In the genomic region with DNA sequence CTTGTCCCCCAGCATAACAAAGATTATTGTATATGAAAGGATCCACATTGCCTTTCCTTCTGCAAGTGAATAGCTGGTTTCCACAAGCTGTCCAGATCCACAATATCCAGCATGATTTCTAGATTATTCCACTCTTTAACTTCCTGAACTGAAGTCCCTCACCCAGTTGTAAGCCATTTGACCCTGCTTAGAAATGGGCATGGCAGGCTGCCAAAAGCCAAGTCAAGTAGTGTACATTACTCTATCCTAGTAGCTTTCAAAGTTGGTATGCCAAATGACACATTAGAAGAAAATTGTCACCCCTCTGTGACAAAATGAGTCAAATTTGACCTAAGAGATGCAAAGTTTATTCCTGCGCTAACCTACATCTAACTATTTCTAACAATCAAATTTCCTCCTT, we compare ENCODE assay signal across 32 mouse cellular contexts.
DNase-seq lines count a peak whose midpoint lies in the region; ATAC-seq and TF ChIP-seq lines count a peak whose summit lies in the region.
"Had no signal": no experiment of that assay in that cellular context is flagged by ENCODE, and none has a peak within 500 bp of the region (broad histone marks: within the 10 kb centered on the region; RNA-seq: fewer than 3 reads in every experiment).

No protein-coding gene starts in this region.

- TF ChIP-seq POLR2A in kidney, adult 2 months (IDR thresholded peaks at IDR 0.05; ENCODE audit: low read depth, low read length), result no peak

- DNase-seq in kidney, postnatal 4 days, result peak; percentile 3 to 11
- DNase-seq in kidney, adult 2 months, result no peak
- peak; percentile 42 to 54 for DNase-seq in lung, adult 18-20 months
- peak; percentile 19 for DNase-seq in lung, postnatal 10 days
- DNase-seq in stomach, postnatal 0 days (ENCODE audit: low spot score), result peak; percentile 18
- DNase-seq in left cerebral cortex, postnatal 14 days (ENCODE audit: low spot score in 2 of 2), result no peak
- DNase-seq in B cell, adult 2 months, result no peak
- DNase-seq: adrenal gland, adult 8-10 months; cerebellum, adult 11 months; cerebellum, adult 9-10 months; cerebellum, postnatal 36 days; gastrocnemius, postnatal 14 days; heart, adult 11 months; layer of hippocampus, adult 9-11 months; midbrain, embryonic 14.5 days; retina, postnatal 1 day; right cerebral cortex, postnatal 14 days; thymus, postnatal 36 days had no signal

- H3K4me2 ChIP-seq in stomach, postnatal 0 days (replicated peaks; ENCODE audit: low read depth), result no peak overlapping the region
- H3K4me2 ChIP-seq: forebrain, embryonic 13.5 days; heart, embryonic 15.5 days; hindbrain, embryonic 13.5 days; limb, embryonic 15.5 days; neural tube, embryonic 15.5 days; stomach, embryonic 15.5 days had no signal

- H3K9ac ChIP-seq in stomach, postnatal 0 days (ENCODE audit: low read length), result no peak overlapping the region
- H3K9ac ChIP-seq: forebrain, embryonic 13.5 days; heart, embryonic 15.5 days; hindbrain, embryonic 13.5 days; limb, embryonic 15.5 days; liver, embryonic 14.5 days; neural tube, embryonic 15.5 days; stomach, embryonic 15.5 days had no signal

- intact Hi-C loops in left cerebral cortex, postnatal 14 days (cut with DNase I), result no loop called here

- TF ChIP-seq EP300 in stomach, postnatal 0 days (optimal IDR thresholded peaks at IDR 0.05), result no peak

- TF ChIP-seq CTCF in kidney, adult 2 months (conservative IDR thresholded peaks at IDR 0.05; ENCODE audit: insufficient read depth, insufficient read length, low read depth, low read length), result no peak
- TF ChIP-seq CTCF in stomach, postnatal 0 days (IDR thresholded peaks at IDR 0.05; ENCODE audit: low read depth), result no peak

- no peaks in the 10 kb centered on the region for H3K27me3 ChIP-seq in kidney, adult 2 months (replicated peaks; ENCODE audit: control insufficient read depth, insufficient read depth, low read length)
- no peaks in the 10 kb centered on the region for H3K27me3 ChIP-seq in stomach, postnatal 0 days (ENCODE audit: control insufficient read depth, insufficient read depth, low read length)
- H3K27me3 ChIP-seq: CH12.LX; forebrain, embryonic 13.5 days; heart, embryonic 15.5 days; hindbrain, embryonic 13.5 days; limb, embryonic 15.5 days; neural tube, embryonic 15.5 days; stomach, embryonic 15.5 days had no signal

- no peak overlapping the region for H3K4me3 ChIP-seq in kidney, adult 2 months (ENCODE audit: insufficient read depth, low read depth, low read length)
- H3K4me3 ChIP-seq in stomach, postnatal 0 days (ENCODE audit: low read depth, low read length), result no peak overlapping the region
- H3K4me3 ChIP-seq: forebrain, embryonic 13.5 days; heart, embryonic 10.5 days; heart, embryonic 15.5 days; hindbrain, embryonic 13.5 days; left cerebral cortex, adult 2 months; limb, embryonic 10.5 days; limb, embryonic 15.5 days; neural tube, embryonic 15.5 days; stomach, embryonic 15.5 days had no signal

- H3K9me3 ChIP-seq in stomach, postnatal 0 days (ENCODE audit: control insufficient read depth, low read length), result no peaks in the 10 kb centered on the region
- H3K9me3 ChIP-seq: forebrain, embryonic 13.5 days; heart, embryonic 10.5 days; heart, embryonic 15.5 days; hindbrain, embryonic 13.5 days; limb, embryonic 10.5 days; limb, embryonic 15.5 days; neural tube, embryonic 15.5 days; stomach, embryonic 15.5 days had no signal

- no peaks in the 10 kb centered on the region for H3K4me1 ChIP-seq in kidney, adult 2 months (ENCODE audit: control insufficient read depth, insufficient read depth, low read length)
- H3K4me1 ChIP-seq in stomach, postnatal 0 days (replicated peaks; ENCODE audit: control insufficient read depth, insufficient read depth), result no peaks in the 10 kb centered on the region
- H3K4me1 ChIP-seq: forebrain, embryonic 13.5 days; heart, embryonic 10.5 days; heart, embryonic 15.5 days; hindbrain, embryonic 13.5 days; limb, embryonic 10.5 days; limb, embryonic 15.5 days; neural tube, embryonic 15.5 days; stomach, embryonic 15.5 days had no signal

- H3K27ac ChIP-seq in kidney, adult 2 months (ENCODE audit: insufficient read depth, low read depth, low read length), result no peak overlapping the region
- H3K27ac ChIP-seq in stomach, postnatal 0 days (replicated peaks), result no peak overlapping the region
- H3K27ac ChIP-seq: forebrain, embryonic 13.5 days; heart, embryonic 10.5 days; heart, embryonic 15.5 days; hindbrain, embryonic 13.5 days; left cerebral cortex, adult 2 months; limb, embryonic 10.5 days; limb, embryonic 15.5 days; liver, embryonic 14.5 days; macrophage; neural tube, embryonic 15.5 days; stomach, embryonic 15.5 days had no signal

- H3K36me3 ChIP-seq in kidney, adult 2 months (ENCODE audit: control insufficient read depth, insufficient read depth, low read length), result no peaks in the 10 kb centered on the region
- H3K36me3 ChIP-seq in stomach, postnatal 0 days (ENCODE audit: control insufficient read depth, insufficient read depth, low read length), result no peaks in the 10 kb centered on the region
- H3K36me3 ChIP-seq: heart, embryonic 10.5 days; heart, embryonic 15.5 days; hindbrain, embryonic 13.5 days; limb, embryonic 10.5 days; limb, embryonic 15.5 days; neural tube, embryonic 15.5 days; stomach, embryonic 15.5 days had no signal

- WGBS in kidney, adult 2 months, result 98% methylated on average over 1 of the region's 1 CpGs
- WGBS in stomach, postnatal 0 days, result 93% methylated on average over 1 of the region's 1 CpGs

- no peak for ATAC-seq in stomach, postnatal 0 days (ENCODE audit: low FRiP score, low TSS enrichment)
- ATAC-seq: activated CD4-positive, CD25-positive, alpha-beta regulatory T cell, adult 4 months; forebrain, embryonic 13.5 days; intestine, postnatal 0 days had no signal

Comparison
In these comparisons a context has a peak if more than half of its experiments do, and no peak if none do; other contexts are left out.
1. DNase-seq: peak in kidney, postnatal 4 days (2 of 2), lung, adult 18-20 months (2 of 2), lung, postnatal 10 days (single experiment) and stomach, postnatal 0 days (single experiment); none in kidney, adult 2 months (single experiment), left cerebral cortex, postnatal 14 days (0 of 2) and B cell, adult 2 months (0 of 2).